Mouse (Mus musculus) kidney, embryonic 14.5 days (tissue): ENCODE data around the gene Lrp5. TPM values are rescaled to one million over a fixed set of nuclear protein-coding genes. Genes with fewer than 3 reads are reported as not detected.
A peak's percentile ranks its signal among the peaks of the same experiment; 100 is the strongest.

ENCODE experiments used
- ATAC-seq: fragments of 200-750 bp; cut with Nextera tagmentation; 2 replicates; pipeline ENCODE4 v1.8.0; 2017; ENCODE audit warnings: moderate number of reproducible peaks, mild to moderate bottlenecking, moderate TSS enrichment, moderate library complexity; ENCODE audit not compliant: low FRiP score, low TSS enrichment
- H3K27ac ChIP-seq: fragments of 300-500 bp; sonication (generic); 2 replicates; pipeline ENCODE4 v1.5.1; 2014; ENCODE audit warnings: low read depth, mild to moderate bottlenecking, low read length, moderate library complexity, mixed read lengths
- H3K27me3 ChIP-seq: fragments of 300-500 bp; sonication (generic); 2 replicates; pipeline ENCODE4 v1.6.1; 2014; ENCODE audit warnings: mild to moderate bottlenecking, low read length; ENCODE audit not compliant: control insufficient read depth, insufficient read depth
- H3K36me3 ChIP-seq: fragments of 300-500 bp; sonication (generic); 2 replicates; pipeline ENCODE4 v1.6.1; 2014; ENCODE audit warnings: low read length, mixed read lengths; ENCODE audit not compliant: control insufficient read depth, insufficient read depth
- H3K4me1 ChIP-seq: fragments of 300-500 bp; sonication (generic); 2 replicates; pipeline ENCODE4 v1.6.1; 2014; ENCODE audit warnings: low read length, mixed read lengths; ENCODE audit not compliant: control insufficient read depth, insufficient read depth
- H3K4me2 ChIP-seq: fragments of 300-500 bp; sonication (generic); replicated peaks from 2 replicates; pipeline ENCODE4 v1.6.1; 2014; ENCODE audit warnings: low read depth, mild to moderate bottlenecking, low read length
- H3K4me3 ChIP-seq: fragments of 300-500 bp; sonication (generic); 2 replicates; pipeline ENCODE4 v1.5.1; 2014; ENCODE audit warnings: mild to moderate bottlenecking, low read length
- H3K9ac ChIP-seq: fragments of 300-500 bp; sonication (generic); 2 replicates; pipeline ENCODE4 v1.6.1; 2014; ENCODE audit warnings: low read depth, mild to moderate bottlenecking, low read length, moderate library complexity
- H3K9me3 ChIP-seq: fragments of 300-500 bp; sonication (generic); 2 replicates; pipeline ENCODE4 v1.6.1; 2016; ENCODE audit warnings: low read length; ENCODE audit not compliant: control insufficient read depth
- WGBS: fragments of 180-500 bp; shearing (Covaris S2); extraction: QIAGEN DNeasy Blood & Tissue Kit; methylation state at CpG from one replicate; pipeline ENCODE4 v1.1.7; 2014; 5-methylcytosine and 5-hydroxymethylcytosine counted together
- polyA plus RNA-seq: library from polyadenylated mRNA; unstranded; fragments of >200 nt; fragmentation: Nextera tagmentation; extraction: Ambion mirVana; gene quantifications from 2 replicates; pipeline ENCODE4 v1.2.1, GENCODE M21; 2014

The Lrp5 gene
- polyA plus RNA-seq, 1 experiment from 2014 or later: 10.1 TPM

- peaks cover 49% of the 10 kb centered on the region for H3K4me1 ChIP-seq
- 1% methylated on average over 45 of the region's 45 CpGs for WGBS
- ATAC-seq: no peak
- H3K9me3 ChIP-seq: no peaks in the 10 kb centered on the region
- peak overlapping the region; percentile 98 for H3K9ac ChIP-seq
- peak overlapping the region; percentile 99 for H3K4me2 ChIP-seq
- H3K27me3 ChIP-seq: no peaks in the 10 kb centered on the region
- H3K27ac ChIP-seq: peak overlapping the region; percentile 83
- H3K4me3 ChIP-seq: peak overlapping the region; percentile 98
- no peaks in the 10 kb centered on the region for H3K36me3 ChIP-seq
Observed at GRCm38 (mm10) chr19:3685611-3686214, 651 bp downstream of the Lrp5 start.

GRCm38 (mm10) chr19:3684957-3685580, 1.3 kb downstream of the Lrp5 start:
- Histone ChIP-seq H3K9me3 (no peaks in the 10 kb centered on the region), H3K4me3 (peak overlapping the region; percentile 98), H3K27ac (peak overlapping the region; percentile 83), H3K27me3 (no peaks in the 10 kb centered on the region), H3K4me2 (peak overlapping the region; percentile 99), H3K4me1 (peaks cover 54% of the 10 kb centered on the region), H3K36me3 (no peaks in the 10 kb centered on the region), H3K9ac (peak overlapping the region; percentile 98)
- ATAC-seq: no peak
- 2% methylated on average over 11 of the region's 11 CpGs for WGBS

- H3K9me3 ChIP-seq: no peaks in the 10 kb centered on the region
- no peaks in the 10 kb centered on the region for H3K36me3 ChIP-seq
- peak overlapping the region; percentile 98 for H3K4me3 ChIP-seq
- H3K27me3 ChIP-seq: no peaks in the 10 kb centered on the region
- H3K27ac ChIP-seq: peak overlapping the region; percentile 83; the same call in 1 of the 2 replicates
- WGBS: 0% methylated on average over 1 of the region's 1 CpGs
- no peak for ATAC-seq
- peak overlapping the region; percentile 5; the same call in 1 of the 2 replicates for H3K9ac ChIP-seq
- H3K4me2 ChIP-seq: peak overlapping the region; percentile 99
- peaks cover 54% of the 10 kb centered on the region for H3K4me1 ChIP-seq
Observed at GRCm38 (mm10) chr19:3684414-3684813, 1.9 kb downstream of the Lrp5 start.

GRCm38 (mm10) chr19:3681310-3681934, 4.9 kb downstream of the Lrp5 start:
- Histone ChIP-seq H3K9ac (no peak overlapping the region), H3K4me1 (peaks cover 40% of the 10 kb centered on the region), H3K4me2 (no peak overlapping the region), H3K9me3 (no peaks in the 10 kb centered on the region), H3K27ac (peak overlapping the region; percentile 76), H3K4me3 (no peak overlapping the region), H3K36me3 (no peaks in the 10 kb centered on the region), H3K27me3 (no peaks in the 10 kb centered on the region)
- peak; percentile 58; the same call in 1 of the 2 replicates for ATAC-seq
- 20% methylated on average over 13 of the region's 13 CpGs for WGBS

- Histone ChIP-seq H3K27ac (peak overlapping the region; percentile 76; the same call in 1 of the 2 replicates), H3K4me2 (no peak overlapping the region), H3K4me1 (peaks cover 40% of the 10 kb centered on the region), H3K4me3 (no peak overlapping the region), H3K9me3 (no peaks in the 10 kb centered on the region), H3K27me3 (no peaks in the 10 kb centered on the region), H3K9ac (no peak overlapping the region), H3K36me3 (no peaks in the 10 kb centered on the region)
- 49% methylated on average over 7 of the region's 7 CpGs for WGBS
- ATAC-seq: no peak
Observed at GRCm38 (mm10) chr19:3680732-3681131, 5.6 kb downstream of the Lrp5 start.

GRCm38 (mm10) chr19:3674122-3674855, 12.1 kb downstream of the Lrp5 start:
- WGBS: 54% methylated on average over 8 of the region's 8 CpGs
- no peak overlapping the region for H3K4me3 ChIP-seq

GRCm38 (mm10) chr19:3673149-3673548, 13.2 kb downstream of the Lrp5 start:
- no peak overlapping the region for H3K9ac ChIP-seq
- H3K4me2 ChIP-seq: no peak overlapping the region
- H3K27ac ChIP-seq: no peak overlapping the region
- H3K36me3 ChIP-seq: peaks cover 7% of the 10 kb centered on the region; the same call in 1 of the 2 replicates
- WGBS: 89% methylated on average over 2 of the region's 2 CpGs
- no peak for ATAC-seq
- no peak overlapping the region for H3K4me3 ChIP-seq
- H3K27me3 ChIP-seq: no peaks in the 10 kb centered on the region
- peaks cover 6% of the 10 kb centered on the region; the same call in 1 of the 2 replicates for H3K9me3 ChIP-seq
- H3K4me1 ChIP-seq: peaks cover 22% of the 10 kb centered on the region

More at GRCm38 (mm10) chr19:3674122-3674855, 12.1 kb downstream of the Lrp5 start:
- no peak for ATAC-seq
- no peak overlapping the region for H3K4me2 ChIP-seq
- H3K36me3 ChIP-seq: peaks cover 7% of the 10 kb centered on the region; the same call in 1 of the 2 replicates
- H3K27ac ChIP-seq: peak overlapping the region; percentile 55; the same call in 1 of the 2 replicates
- peaks cover 12% of the 10 kb centered on the region for H3K4me1 ChIP-seq
- H3K27me3 ChIP-seq: no peaks in the 10 kb centered on the region
- peaks cover 6% of the 10 kb centered on the region; the same call in 1 of the 2 replicates for H3K9me3 ChIP-seq
- H3K9ac ChIP-seq: no peak overlapping the region

- Histone ChIP-seq H3K9ac (no peak overlapping the region), H3K4me1 (peaks cover 44% of the 10 kb centered on the region)
Observed at GRCm38 (mm10) chr19:3669100-3669499, 17.3 kb downstream of the Lrp5 start.

More at GRCm38 (mm10) chr19:3669100-3669499, 17.3 kb downstream of the Lrp5 start:
- Histone ChIP-seq H3K36me3 (peaks cover 5% of the 10 kb centered on the region; the same call in 1 of the 2 replicates), H3K27ac (peak overlapping the region; percentile 25; the same call in 1 of the 2 replicates), H3K4me3 (no peak overlapping the region), H3K27me3 (no peaks in the 10 kb centered on the region), H3K4me2 (no peak overlapping the region; the same call in 1 of the 2 replicates), H3K9me3 (peaks cover 4% of the 10 kb centered on the region; the same call in 1 of the 2 replicates)
- ATAC-seq: no peak
- 56% methylated on average over 13 of the region's 13 CpGs for WGBS
